Mouse (Mus musculus) frontal cortex, adult 2 months (tissue): ENCODE data around the gene Prrx1. TPM values are rescaled to one million over a fixed set of nuclear protein-coding genes. Genes with fewer than 3 reads are reported as not detected.

Source experiments
- DNase-seq, 2 experiments: peaks; one replicate each; pipeline ENCODE4 v3.0.0; 2022; ENCODE audit warnings: low spot score in 1 of 2; ENCODE audit errors: extremely low spot score in 1 of 2
- polyA plus RNA-seq: library from polyadenylated mRNA; depleted of rRNA; stranded (reverse); fragments of >200 nt; gene quantifications from 2 replicates; pipeline ENCODE4 v1.2.3, GENCODE M21; 2012; rRNA removed

The Prrx1 gene
- polyA plus RNA-seq, 1 experiment, result 4.9 TPM

GRCm38 (mm10) chr1:163274919-163275318 is 38.6 kb downstream of the Prrx1 start:
- no peak for DNase-seq

GRCm38 (mm10) chr1:163273132-163273531 is 40.4 kb downstream of the Prrx1 start:
- DNase-seq, result no peak

- no peak for DNase-seq
Observed at GRCm38 (mm10) chr1:163266853-163267538, 46.5 kb downstream of the Prrx1 start.

- peak in 1 of 2 experiments; percentile 45 for DNase-seq
Observed at GRCm38 (mm10) chr1:163257298-163257697, 56.2 kb downstream of the Prrx1 start.

GRCm38 (mm10) chr1:163255884-163256283 is 57.6 kb downstream of the Prrx1 start:
- no peak for DNase-seq

GRCm38 (mm10) chr1:163252796-163253195 is 60.7 kb downstream of the Prrx1 start:
- DNase-seq, result no peak

- peak in 1 of 2 experiments; percentile 10 for DNase-seq
Observed at GRCm38 (mm10) chr1:163252331-163252730, 61.2 kb downstream of the Prrx1 start.

GRCm38 (mm10) chr1:163251766-163252165 is 61.7 kb downstream of the Prrx1 start:
- DNase-seq, result peak in 1 of 2 experiments; percentile 8

- no peak for DNase-seq
Observed at GRCm38 (mm10) chr1:163238950-163239349, 74.6 kb downstream of the Prrx1 start.

- peak in 1 of 2 experiments; percentile 28 for DNase-seq
Observed at GRCm38 (mm10) chr1:163231230-163231629, 82.3 kb downstream of the Prrx1 start.

- DNase-seq, result no peak
Observed at GRCm38 (mm10) chr1:163226271-163226670, 87.2 kb downstream of the Prrx1 start.

GRCm38 (mm10) chr1:163221767-163222166 is 91.7 kb downstream of the Prrx1 start:
- DNase-seq, result no peak

GRCm38 (mm10) chr1:163208919-163209867 is 104.3 kb downstream of the Prrx1 start:
- no peak for DNase-seq

GRCm38 (mm10) chr1:163198767-163199166 is 114.7 kb downstream of the Prrx1 start:
- DNase-seq, result no peak

GRCm38 (mm10) chr1:163198059-163198458 is 115.5 kb downstream of the Prrx1 start:
- no peak for DNase-seq

Other genes starting within 250 kb of the Prrx1 start
- not detected in 2 replicates for gene Mroh9, start 228.0 kb downstream of the Prrx1 start, polyA plus RNA-seq
- 9.0 and 10.1 TPM in 2 replicates for gene Gorab, start 90.0 kb upstream of the Prrx1 start, polyA plus RNA-seq